Mouse (Mus musculus) ES-E14 (cell line): Measurements from ENCODE around the gene Eva1a.

Experiments used
- HCFC1 ChIP-seq: IDR thresholded peaks from 2 replicates; pipeline ENCODE4 v1.6.1; 2012; ENCODE audit warnings: low read length, inconsistent platforms, borderline replicate concordance; ENCODE audit not compliant: insufficient read depth
- MAFK ChIP-seq: IDR thresholded peaks from 2 replicates; pipeline ENCODE4 v1.6.1; 2014; ENCODE audit warnings: mild to moderate bottlenecking, low read depth, low read length, inconsistent platforms; ENCODE audit not compliant: insufficient read depth

DNA sequence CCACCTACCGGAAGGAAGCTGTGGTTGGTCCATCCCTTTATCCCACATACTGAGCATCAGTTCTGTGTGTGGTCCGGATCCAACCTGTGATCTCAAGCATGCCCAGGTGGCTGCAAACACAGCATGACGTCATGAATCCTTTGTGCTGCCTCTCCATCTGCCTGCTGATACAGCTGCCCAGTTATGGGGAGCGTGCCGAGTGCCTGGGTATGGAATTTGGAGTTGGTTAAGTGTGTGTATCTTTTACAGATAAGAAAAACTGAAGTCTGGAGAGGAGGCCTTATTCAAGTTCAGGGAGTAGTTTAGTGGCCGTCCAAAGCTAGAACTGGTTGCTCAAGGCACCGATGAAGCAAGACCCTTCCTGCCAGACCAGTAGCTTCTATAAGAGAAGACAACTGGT, 875 bp upstream of the Eva1a start:
- TF ChIP-seq MAFK (no peak), HCFC1 (no peak)
